Mouse (Mus musculus): ENCODE results near the gene Fam178b. TPM values are rescaled to one million over a fixed set of nuclear protein-coding genes. Genes with fewer than 3 reads are reported as not detected.

Fam178b gene
- polyA plus RNA-seq, 1 experiment from 2014 or later: 2.1 TPM

GRCm38 (mm10) chr1:36528351-36528750, 154.6 kb downstream of the Fam178b start:
- Histone ChIP-seq H3K4me1 (peaks cover 57% of the 10 kb centered on the region), H3K36me3 (peaks cover 51% of the 10 kb centered on the region), H3K4me2 (no peak overlapping the region), H3K27me3 (replicated peaks) (no peaks in the 10 kb centered on the region), H3K9me3 (no peaks in the 10 kb centered on the region), H3K4me3 (no peak overlapping the region), H3K9ac (no peak overlapping the region), H3K27ac (replicated peaks) (peak overlapping the region; percentile 16; the same call in 1 of the 2 replicates)
- 19% methylated on average over 1 of the region's 1 CpGs for WGBS
- ATAC-seq (ENCODE audit: extremely low read depth, insufficient number of reproducible peaks, low FRiP score, low TSS enrichment): no peak

- no peak overlapping the region for H3K9ac ChIP-seq
- no peak for ATAC-seq (ENCODE audit: extremely low read depth, insufficient number of reproducible peaks, low FRiP score, low TSS enrichment)
- no peaks in the 10 kb centered on the region for H3K27me3 ChIP-seq (replicated peaks)
- H3K27ac ChIP-seq (replicated peaks): no peak overlapping the region
- H3K36me3 ChIP-seq: peaks cover 56% of the 10 kb centered on the region
- H3K4me1 ChIP-seq: peaks cover 62% of the 10 kb centered on the region
- H3K4me3 ChIP-seq: no peak overlapping the region
- no peak overlapping the region for H3K4me2 ChIP-seq
- WGBS: 86% methylated on average over 10 of the region's 10 CpGs
- no peaks in the 10 kb centered on the region for H3K9me3 ChIP-seq
Measured at GRCm38 (mm10) chr1:36526903-36527302, 156.1 kb downstream of the Fam178b start.

GRCm38 (mm10) chr1:36525774-36526173, 157.2 kb downstream of the Fam178b start:
- Histone ChIP-seq H3K9ac (no peak overlapping the region), H3K36me3 (peaks cover 63% of the 10 kb centered on the region), H3K9me3 (no peaks in the 10 kb centered on the region), H3K4me3 (no peak overlapping the region), H3K4me2 (no peak overlapping the region), H3K4me1 (peaks cover 51% of the 10 kb centered on the region), H3K27ac (replicated peaks) (no peak overlapping the region), H3K27me3 (replicated peaks) (no peaks in the 10 kb centered on the region)
- 90% methylated on average over 12 of the region's 12 CpGs for WGBS
- ATAC-seq (ENCODE audit: extremely low read depth, insufficient number of reproducible peaks, low FRiP score, low TSS enrichment): no peak

GRCm38 (mm10) chr1:36524058-36524457, 158.9 kb downstream of the Fam178b start:
- H3K27me3 ChIP-seq (replicated peaks): no peaks in the 10 kb centered on the region
- WGBS: 60% methylated on average over 5 of the region's 5 CpGs
- ATAC-seq (ENCODE audit: extremely low read depth, insufficient number of reproducible peaks, low FRiP score, low TSS enrichment): no peak
- H3K9me3 ChIP-seq: no peaks in the 10 kb centered on the region
- no peak overlapping the region for H3K4me3 ChIP-seq
- peak overlapping the region; percentile 91 for H3K27ac ChIP-seq (replicated peaks)
- H3K36me3 ChIP-seq: peaks cover 77% of the 10 kb centered on the region
- H3K4me1 ChIP-seq: peaks cover 40% of the 10 kb centered on the region
- H3K9ac ChIP-seq: no peak overlapping the region
- no peak overlapping the region for H3K4me2 ChIP-seq

GRCm38 (mm10) chr1:36523332-36524013, 159.5 kb downstream of the Fam178b start:
- H3K4me2 ChIP-seq: 0 out of 2 replicates have a peak overlapping the region, but pooled peaks have one; percentile 4
- H3K9ac ChIP-seq: peak overlapping the region; percentile 41; the same call in 1 of the 2 replicates
- H3K4me3 ChIP-seq: no peak overlapping the region
- peaks cover 83% of the 10 kb centered on the region for H3K36me3 ChIP-seq
- no peaks in the 10 kb centered on the region for H3K27me3 ChIP-seq (replicated peaks)
- WGBS: 44% methylated on average over 9 of the region's 9 CpGs
- no peaks in the 10 kb centered on the region for H3K9me3 ChIP-seq
- peak; percentile 58; the same call in 1 of the 2 replicates for ATAC-seq (ENCODE audit: extremely low read depth, insufficient number of reproducible peaks, low FRiP score, low TSS enrichment)
- H3K4me1 ChIP-seq: peaks cover 43% of the 10 kb centered on the region
- H3K27ac ChIP-seq (replicated peaks): peak overlapping the region; percentile 91

- Histone ChIP-seq H3K4me1 (peaks cover 44% of the 10 kb centered on the region), H3K9me3 (no peaks in the 10 kb centered on the region), H3K27me3 (replicated peaks) (no peaks in the 10 kb centered on the region), H3K4me3 (no peak overlapping the region), H3K9ac (0 out of 2 replicates have a peak overlapping the region, but pooled peaks have one; percentile 1), H3K4me2 (no peak overlapping the region), H3K36me3 (peaks cover 88% of the 10 kb centered on the region), H3K27ac (replicated peaks) (peak overlapping the region; percentile 91)
- ATAC-seq (ENCODE audit: extremely low read depth, insufficient number of reproducible peaks, low FRiP score, low TSS enrichment): no peak
- WGBS: 88% methylated on average over 7 of the region's 7 CpGs
Measured at GRCm38 (mm10) chr1:36522210-36522609, 160.8 kb downstream of the Fam178b start.

- H3K9me3 ChIP-seq: no peaks in the 10 kb centered on the region
- H3K4me1 ChIP-seq: peaks cover 62% of the 10 kb centered on the region
Measured at GRCm38 (mm10) chr1:36519626-36520025, 163.4 kb downstream of the Fam178b start.

GRCm38 (mm10) chr1:36518259-36518658, 164.7 kb downstream of the Fam178b start:
- Histone ChIP-seq H3K9ac (0 out of 2 replicates have a peak overlapping the region, but pooled peaks have one; percentile 61), H3K4me3 (no peak overlapping the region), H3K27me3 (replicated peaks) (no peaks in the 10 kb centered on the region), H3K4me2 (no peak overlapping the region), H3K9me3 (no peaks in the 10 kb centered on the region), H3K27ac (replicated peaks) (no peak overlapping the region), H3K36me3 (peaks cover 76% of the 10 kb centered on the region), H3K4me1 (peaks cover 62% of the 10 kb centered on the region)
- WGBS: 80% methylated on average over 3 of the region's 3 CpGs
- no peak for ATAC-seq (ENCODE audit: extremely low read depth, insufficient number of reproducible peaks, low FRiP score, low TSS enrichment)

More at GRCm38 (mm10) chr1:36519626-36520025, 163.4 kb downstream of the Fam178b start:
- no peak overlapping the region for H3K4me3 ChIP-seq
- no peaks in the 10 kb centered on the region for H3K27me3 ChIP-seq (replicated peaks)
- 81% methylated on average over 11 of the region's 11 CpGs for WGBS
- no peak overlapping the region for H3K4me2 ChIP-seq
- H3K27ac ChIP-seq (replicated peaks): no peak overlapping the region
- ATAC-seq (ENCODE audit: extremely low read depth, insufficient number of reproducible peaks, low FRiP score, low TSS enrichment): no peak
- H3K9ac ChIP-seq: no peak overlapping the region
- peaks cover 78% of the 10 kb centered on the region for H3K36me3 ChIP-seq

- Histone ChIP-seq H3K36me3 (peaks cover 32% of the 10 kb centered on the region), H3K4me2 (peak overlapping the region; percentile 96), H3K4me1 (peaks cover 50% of the 10 kb centered on the region), H3K4me3 (peak overlapping the region; percentile 72), H3K27ac (replicated peaks) (no peak overlapping the region), H3K27me3 (replicated peaks) (no peaks in the 10 kb centered on the region), H3K9me3 (peaks cover 3% of the 10 kb centered on the region; the same call in 1 of the 2 replicates), H3K9ac (peak overlapping the region; percentile 87)
- WGBS: 62% methylated on average over 2 of the region's 2 CpGs
- no peak for ATAC-seq (ENCODE audit: extremely low read depth, insufficient number of reproducible peaks, low FRiP score, low TSS enrichment)
Measured at GRCm38 (mm10) chr1:36513718-36514117, 169.3 kb downstream of the Fam178b start.

- Histone ChIP-seq H3K27ac (replicated peaks) (no peak overlapping the region), H3K4me1 (peaks cover 46% of the 10 kb centered on the region), H3K9me3 (peaks cover 3% of the 10 kb centered on the region; the same call in 1 of the 2 replicates), H3K4me2 (peak overlapping the region; percentile 96), H3K27me3 (replicated peaks) (no peaks in the 10 kb centered on the region), H3K4me3 (peak overlapping the region; percentile 72), H3K9ac (peak overlapping the region; percentile 87), H3K36me3 (peaks cover 28% of the 10 kb centered on the region)
- no peak for ATAC-seq (ENCODE audit: extremely low read depth, insufficient number of reproducible peaks, low FRiP score, low TSS enrichment)
- WGBS: 9% methylated on average over 1 of the region's 1 CpGs
Measured at GRCm38 (mm10) chr1:36513310-36513709, 169.7 kb downstream of the Fam178b start.

- peak overlapping the region; percentile 87 for H3K9ac ChIP-seq
Measured at GRCm38 (mm10) chr1:36512966-36513280, 170.1 kb downstream of the Fam178b start.

More at GRCm38 (mm10) chr1:36512966-36513280, 170.1 kb downstream of the Fam178b start:
- no peak for ATAC-seq (ENCODE audit: extremely low read depth, insufficient number of reproducible peaks, low FRiP score, low TSS enrichment)
- Histone ChIP-seq H3K36me3 (peaks cover 24% of the 10 kb centered on the region), H3K27ac (replicated peaks) (peak overlapping the region; percentile 95), H3K4me3 (peak overlapping the region; percentile 72), H3K4me1 (peaks cover 42% of the 10 kb centered on the region), H3K4me2 (peak overlapping the region; percentile 96), H3K27me3 (replicated peaks) (no peaks in the 10 kb centered on the region), H3K9me3 (peaks cover 3% of the 10 kb centered on the region; the same call in 1 of the 2 replicates)
- 1% methylated on average over 16 of the region's 16 CpGs for WGBS
